Mouse (Mus musculus): ENCODE measurements around the gene Gm2897.
"Not testable (repeated sequence)": the region's sequence is repeated elsewhere in the genome, so short reads cannot be mapped to it uniquely, and the experiment has no call there.

Gm2897 gene

GRCm38 (mm10) chr14:3048727-3049512 is at the start of gene Gm2897:
Gene Gm2897 (plus strand): TSS chr14:3049285.
- TF ChIP-seq GATA4 (IDR thresholded peaks at IDR 0.05; ENCODE audit: insufficient replicate concordance, low read length), result not testable (repeated sequence)

- not testable (repeated sequence) for TF ChIP-seq GATA4 (IDR thresholded peaks at IDR 0.05; ENCODE audit: insufficient replicate concordance, low read length)
Measured at GRCm38 (mm10) chr14:3029702-3030101, 19.4 kb upstream of the Gm2897 start, which contains the start of gene Gm2888. Gene Gm2888 (plus strand): TSS chr14:3030002.
